Mouse (Mus musculus) cerebellum, adult 9-10 months (tissue): ENCODE data around the gene Fam171a2.

Experiments used
- DNase-seq: peaks from one replicate; pipeline ENCODE4 v3.0.0; 2022

The Fam171a2 gene

DNA sequence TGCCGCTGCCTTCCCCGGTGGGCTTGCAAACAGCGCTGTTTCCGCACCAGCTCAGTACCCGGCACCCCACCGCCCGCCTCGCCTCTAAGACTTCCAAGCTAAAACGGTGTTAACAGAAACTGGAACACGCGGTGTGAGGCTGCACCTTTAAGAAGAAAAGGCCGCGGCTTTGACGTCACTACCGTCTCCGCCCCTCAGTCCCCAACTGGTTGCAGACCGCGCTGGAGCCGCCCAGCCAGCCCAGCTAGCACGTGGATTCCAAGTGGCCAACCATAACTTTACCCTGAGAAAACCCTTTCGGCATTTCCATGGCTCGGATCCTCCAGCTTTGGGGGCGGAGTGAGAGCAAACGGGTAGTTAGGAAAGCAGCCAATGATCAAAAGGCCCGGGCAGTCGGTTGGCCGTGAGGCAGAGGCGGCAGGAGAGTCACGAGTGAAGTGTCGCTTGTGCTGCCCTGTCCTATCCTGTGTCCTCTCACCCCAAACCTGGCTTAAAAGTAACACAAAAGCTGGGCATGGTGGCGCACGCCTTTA, 39.1 kb downstream of the Fam171a2 start:
- DNase-seq, result peak; percentile 99

DNA sequence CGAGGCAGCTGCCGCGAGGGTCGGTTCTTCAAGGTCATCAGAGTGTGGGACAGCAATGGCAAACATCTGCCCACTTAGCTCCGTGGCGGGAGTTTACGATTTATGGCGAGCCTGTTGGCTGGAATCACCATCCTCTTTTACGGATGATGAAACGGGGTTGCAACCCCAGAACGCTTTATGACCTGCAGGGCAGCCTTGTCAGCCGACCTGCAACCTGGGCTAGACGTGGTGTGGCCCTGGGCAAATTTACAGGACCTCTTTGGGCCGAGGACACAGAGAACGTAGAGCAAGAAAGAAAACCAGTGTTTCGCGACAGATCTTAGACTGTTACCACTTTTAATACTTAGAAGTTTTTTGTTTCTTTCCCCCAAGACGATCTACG, 39.7 kb downstream of the Fam171a2 start, which contains the start of gene Slc25a39:
TSS of gene Slc25a39 (minus strand) at position 113 of the 382 bp plus-strand sequence.
- DNase-seq, result no peak

DNA sequence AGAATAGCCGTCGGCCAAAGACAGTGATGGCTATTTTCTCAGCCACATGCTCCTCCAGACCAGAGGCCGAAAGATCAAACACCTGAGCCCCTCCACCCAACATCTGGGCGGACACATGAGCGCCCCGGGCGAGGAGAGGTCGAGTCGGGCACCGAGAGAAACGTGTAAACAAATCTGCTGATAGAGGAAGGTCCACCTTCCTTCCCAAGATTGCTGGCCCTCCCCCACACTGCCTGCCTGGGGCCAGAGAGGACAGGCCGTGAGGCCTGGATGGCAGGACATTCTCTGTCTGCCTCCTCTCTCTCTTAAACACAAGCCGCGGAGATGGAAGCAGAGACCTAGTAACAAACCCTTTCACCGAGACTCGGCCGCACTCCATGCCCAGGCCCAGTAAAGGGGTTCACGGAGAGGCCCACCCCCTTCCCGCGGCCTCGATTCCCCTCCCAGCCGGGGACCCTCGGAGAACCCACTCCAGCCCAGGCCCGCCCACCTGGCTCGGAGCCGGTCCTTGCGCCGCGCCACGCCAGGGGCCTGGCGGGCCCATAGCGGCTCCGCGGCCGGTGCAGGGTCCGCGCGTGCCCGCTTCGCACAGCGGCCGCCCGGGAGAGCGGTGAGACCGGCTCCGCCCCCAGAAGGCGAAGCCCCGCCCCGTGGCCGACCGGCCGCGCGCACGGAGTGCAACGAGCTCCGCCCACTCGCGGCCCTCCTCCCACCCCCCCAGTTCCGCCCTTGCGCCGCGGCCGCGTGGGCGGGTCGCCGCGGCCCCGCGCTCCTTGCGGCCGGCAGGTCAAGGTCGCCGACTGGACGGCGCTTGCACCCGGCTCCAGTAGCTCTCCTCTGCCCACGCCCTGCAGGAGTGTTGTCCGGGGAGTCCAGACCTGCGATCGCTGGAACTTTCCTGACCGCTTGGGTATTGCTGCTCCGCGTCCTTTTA, 40.3 kb downstream of the Fam171a2 start:
- DNase-seq, result peak; percentile 87

DNA sequence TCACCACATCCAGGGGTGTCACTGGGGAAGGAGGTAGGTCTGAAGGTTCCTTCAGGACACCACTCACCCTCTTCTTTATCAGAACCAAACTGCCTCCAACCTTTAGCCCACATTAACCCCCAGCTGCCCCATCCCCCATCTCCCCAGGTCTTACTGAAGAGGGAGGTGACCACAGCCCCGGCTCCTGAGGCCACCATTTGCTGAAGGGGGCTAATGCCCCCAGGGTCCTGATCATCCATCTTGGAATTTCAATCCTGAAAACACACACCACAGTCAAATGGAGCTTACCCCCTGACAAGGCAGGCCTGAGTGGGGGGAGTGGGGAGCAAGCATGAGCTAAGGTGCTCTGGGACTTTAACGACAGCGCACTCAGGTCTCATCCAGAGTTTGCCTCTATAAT, 41.1 kb downstream of the Fam171a2 start:
- peak; percentile 70 for DNase-seq

DNA sequence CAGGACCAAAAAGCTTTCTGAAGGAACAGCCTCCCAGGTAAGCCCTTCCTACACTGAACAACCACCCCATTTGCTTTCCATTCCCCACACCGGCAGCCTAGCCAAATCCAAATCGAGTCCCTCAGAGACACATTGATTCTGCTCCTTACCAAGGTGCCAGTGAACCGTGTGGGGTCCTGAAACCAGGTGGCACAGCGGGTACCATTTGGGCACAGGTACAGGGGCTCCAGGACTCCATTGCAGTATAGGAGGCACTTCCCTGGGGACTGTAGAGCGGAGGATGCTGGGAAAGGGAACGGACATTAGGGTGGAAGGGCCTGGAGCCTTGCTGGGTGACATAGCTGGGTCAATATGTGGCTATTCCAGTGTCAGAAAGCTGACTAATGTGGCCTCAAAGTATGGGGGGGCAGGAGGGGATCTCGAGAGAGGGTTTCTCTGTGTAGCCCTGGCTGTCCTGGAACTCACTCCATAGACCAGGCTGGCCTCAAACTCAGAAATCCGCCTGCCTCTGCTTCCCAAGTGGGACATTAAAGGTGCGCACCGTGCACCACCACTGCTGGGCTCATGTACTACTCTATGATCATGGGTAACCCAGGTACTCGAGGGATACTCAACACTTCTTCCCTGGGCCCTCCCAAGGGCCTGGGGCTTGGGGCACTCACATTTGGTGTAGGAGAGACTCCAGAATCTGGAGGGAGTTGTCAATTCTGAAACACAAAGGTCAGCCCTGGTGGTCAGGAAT, 41.8 kb downstream of the Fam171a2 start:
- DNase-seq, result peak; percentile 58

DNA sequence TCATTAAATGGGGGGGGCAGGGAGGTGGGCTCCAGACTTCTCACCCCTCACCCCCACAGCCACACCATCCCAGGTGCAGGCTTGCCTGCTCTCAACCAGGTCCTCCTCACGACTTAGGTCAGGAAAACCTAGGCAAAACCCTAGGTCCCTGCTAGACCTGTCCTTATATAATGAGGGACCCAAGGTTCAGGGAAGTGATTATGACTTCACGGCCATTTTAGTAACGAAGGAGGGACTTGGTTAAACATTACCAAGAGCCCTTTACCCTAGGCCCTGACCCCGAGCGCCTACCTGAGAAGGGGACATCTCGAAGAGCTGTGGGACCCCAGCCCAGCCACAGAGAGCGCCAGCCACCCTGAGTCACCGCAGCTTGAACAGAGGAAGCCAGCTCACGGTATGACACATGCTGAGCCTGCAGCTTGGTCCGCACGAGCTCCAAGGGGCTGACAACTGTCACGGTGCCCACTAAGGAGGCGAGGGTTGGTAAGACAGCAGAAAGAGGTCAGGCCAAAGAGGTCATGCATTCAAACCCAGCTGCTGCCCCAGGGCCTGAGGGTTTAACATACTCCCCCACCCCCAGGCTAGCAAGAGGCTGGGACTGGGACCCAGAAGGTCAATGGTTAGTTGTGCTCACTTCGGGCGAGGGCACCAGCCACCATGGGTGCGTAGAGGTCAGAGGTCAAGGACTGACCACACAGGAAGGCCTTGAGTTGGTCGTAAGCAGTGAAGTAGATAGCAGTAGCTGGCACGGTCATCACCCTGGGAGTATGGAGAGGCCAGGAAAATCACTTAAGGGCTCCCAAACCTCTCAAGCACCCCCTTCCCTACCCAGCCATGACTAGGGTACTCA, 43.1 kb downstream of the Fam171a2 start:
- DNase-seq, result peak; percentile 60

DNA sequence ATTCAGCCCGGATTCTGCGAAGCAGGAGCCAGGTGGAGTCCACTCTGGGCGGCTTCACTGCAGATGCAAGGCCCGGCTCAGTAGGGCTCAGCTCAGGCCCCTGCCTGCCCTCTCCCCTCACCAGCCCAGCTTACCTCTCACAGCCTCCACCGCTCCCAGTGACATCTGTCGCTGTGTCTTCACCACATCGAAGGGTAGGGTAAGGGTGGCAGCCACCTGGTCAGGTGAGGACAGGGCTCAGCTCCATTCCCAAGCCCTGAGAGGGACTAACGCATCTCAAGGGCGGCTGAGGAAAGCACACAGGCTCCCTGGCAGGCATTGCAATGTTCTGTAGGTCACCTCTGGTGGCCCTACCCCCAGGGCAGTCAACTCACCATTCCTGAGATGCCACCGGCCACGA, 43.8 kb downstream of the Fam171a2 start:
- no peak for DNase-seq

DNA sequence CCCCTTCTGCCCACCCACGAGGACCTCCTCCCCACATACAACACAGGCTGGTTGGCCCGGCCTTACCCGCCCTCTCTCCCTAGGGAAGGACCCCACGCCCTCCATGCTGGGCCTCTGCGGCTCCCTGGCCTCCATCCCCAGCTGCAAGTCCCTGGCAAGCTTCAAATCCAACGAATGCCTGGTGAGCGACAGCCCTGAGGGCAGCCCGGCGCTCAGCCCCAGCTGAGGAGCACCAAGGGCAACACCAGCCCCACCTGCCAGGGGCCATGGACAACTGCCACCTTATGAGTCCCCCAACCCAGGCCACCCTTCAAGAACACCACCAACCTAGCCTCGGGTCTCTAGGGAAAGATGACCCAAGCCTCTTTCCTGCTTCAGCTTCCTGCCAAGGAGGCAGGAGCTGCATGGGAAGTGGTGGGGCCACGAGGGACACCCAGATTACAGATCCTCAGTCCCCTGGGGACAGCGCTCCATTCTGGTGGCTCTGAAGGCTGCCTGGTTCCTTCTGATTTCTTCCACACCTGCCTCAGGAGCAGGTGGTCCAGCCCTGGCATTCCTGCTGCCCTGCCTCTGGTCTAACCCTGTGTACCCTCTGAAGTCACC, 45.5 kb downstream of the Fam171a2 start:
- DNase-seq, result no peak

DNA sequence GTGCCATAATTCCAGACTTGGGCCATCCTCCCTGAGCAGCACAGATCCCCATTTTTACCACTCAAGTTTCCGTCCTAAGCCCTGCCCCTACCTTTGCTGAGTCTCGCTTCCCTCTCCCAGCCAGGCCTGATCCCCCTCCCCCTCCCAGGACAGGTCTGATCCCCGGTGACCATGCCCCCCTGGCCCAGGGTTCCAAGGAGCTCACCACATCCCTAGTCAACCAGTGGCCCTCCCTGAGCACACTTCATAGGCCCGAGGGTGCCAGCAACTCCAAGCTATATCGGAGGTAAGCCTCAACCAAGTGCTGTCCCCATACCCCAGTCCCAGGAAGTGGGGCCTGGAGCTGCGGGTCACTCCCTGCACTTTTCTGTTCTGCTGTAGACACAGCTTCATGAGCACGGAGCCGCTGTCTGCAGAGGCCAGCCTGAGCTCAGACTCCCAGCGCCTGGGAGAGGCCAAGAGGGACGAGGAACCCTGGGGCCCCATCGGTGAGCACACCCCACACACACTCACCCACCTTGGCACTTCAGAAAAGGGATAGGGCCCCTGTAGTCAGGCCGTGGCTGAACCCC, 46.9 kb downstream of the Fam171a2 start:
- DNase-seq, result no peak

DNA sequence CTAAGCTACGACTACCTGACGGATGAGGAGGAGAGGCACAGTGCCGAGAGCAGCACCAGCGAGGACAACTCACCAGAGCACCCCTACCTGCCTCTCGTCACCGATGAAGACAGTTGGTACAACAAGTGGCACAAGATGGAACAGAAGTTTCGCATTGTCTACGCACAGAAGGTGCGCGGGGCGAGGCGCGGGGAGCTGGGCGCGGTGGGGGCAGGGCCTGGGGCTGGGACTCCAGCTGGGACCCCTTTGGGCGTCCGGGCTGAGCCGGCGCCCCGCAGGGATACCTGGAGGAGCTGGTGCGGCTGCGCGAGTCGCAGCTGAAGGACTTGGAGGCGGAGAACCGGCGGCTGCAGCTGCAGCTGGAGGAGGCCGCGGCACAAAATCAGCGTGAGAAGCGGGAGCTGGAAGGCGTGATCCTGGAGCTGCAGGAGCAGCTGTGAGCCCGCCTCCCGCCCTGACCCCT, 47.8 kb downstream of the Fam171a2 start:
- DNase-seq, result peak; percentile 56

DNA sequence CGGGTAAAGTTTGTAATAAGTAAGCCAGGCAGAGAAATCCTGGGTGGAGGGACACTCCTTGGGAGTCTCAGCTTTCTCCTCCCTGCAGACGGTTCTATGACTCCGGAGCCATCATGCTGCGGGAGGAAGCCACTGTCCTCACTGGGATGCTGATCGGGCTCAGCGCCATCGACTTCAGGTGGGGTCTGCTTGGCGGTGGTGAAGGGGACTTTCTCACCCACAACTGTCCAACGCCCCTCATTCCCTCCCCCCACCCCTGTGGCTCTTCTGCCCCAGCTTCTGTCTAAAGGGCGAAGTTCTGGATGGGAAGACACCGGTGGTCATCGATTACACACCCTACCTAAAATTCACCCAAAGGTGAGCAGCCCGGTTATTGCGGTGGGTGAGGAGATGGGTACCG, 48.4 kb downstream of the Fam171a2 start:
- no peak for DNase-seq

DNA sequence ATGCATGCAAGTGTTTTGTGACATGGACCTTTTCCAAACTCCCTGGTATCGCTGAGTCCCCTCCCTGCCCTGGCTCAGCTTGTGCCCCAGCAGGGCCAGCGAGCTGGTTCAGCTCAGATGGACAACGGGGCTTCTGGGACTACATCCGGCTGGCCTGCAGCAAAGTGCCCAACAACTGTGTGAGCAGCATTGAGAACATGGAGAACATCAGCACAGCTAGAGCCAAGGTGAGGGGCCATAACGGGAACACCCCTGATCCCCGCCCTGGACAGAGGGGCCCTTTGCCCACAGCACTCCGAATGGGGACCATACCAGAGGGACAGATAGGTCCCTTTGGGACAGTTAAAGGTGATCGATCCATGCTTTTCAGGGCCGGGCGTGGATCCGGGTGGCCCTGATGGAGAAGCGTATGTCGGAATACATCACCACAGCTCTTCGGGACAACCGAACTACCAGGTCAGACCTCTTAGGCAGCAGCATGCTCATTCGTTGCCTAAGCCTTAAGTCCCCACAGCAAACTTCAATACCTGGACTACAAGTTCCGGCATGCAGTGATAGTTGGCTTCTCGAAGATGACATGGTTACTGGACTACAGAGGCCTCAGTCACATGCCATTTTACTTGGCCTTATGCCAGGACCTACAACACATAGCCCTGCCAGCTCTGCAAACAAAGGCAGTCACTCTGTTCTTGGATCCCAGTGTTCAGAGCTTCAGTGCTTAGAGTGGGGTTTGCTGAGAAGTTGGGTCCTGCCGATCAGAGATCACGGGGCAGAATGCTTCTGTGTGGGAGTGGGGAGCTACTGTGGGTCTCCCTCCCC, 49.3 kb downstream of the Fam171a2 start:
- DNase-seq, result peak; percentile 89

DNA sequence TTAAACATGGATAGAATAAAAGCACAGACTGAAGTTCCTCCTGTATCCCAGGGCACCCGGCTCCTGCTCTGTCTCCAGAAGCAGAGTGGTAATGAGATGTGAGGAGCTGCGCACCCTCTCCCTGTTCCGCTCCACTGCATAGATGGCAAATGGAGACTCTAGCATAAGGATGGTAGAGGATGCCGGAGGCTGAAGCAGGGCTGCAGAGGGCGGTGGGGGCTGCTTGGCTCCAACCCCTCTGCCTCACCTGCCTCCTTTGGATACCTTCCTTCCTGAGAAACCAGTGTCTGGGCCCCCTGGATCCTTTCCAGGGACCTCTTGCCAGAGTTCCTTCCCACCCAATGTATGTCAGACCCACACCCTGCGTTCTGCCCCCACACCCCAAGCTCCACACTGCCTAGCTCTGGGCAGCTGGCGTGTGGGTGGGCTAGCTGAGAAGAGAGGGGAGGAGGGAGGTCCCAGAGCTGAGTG, 50.8 kb downstream of the Fam171a2 start:
- DNase-seq, result no peak

DNA sequence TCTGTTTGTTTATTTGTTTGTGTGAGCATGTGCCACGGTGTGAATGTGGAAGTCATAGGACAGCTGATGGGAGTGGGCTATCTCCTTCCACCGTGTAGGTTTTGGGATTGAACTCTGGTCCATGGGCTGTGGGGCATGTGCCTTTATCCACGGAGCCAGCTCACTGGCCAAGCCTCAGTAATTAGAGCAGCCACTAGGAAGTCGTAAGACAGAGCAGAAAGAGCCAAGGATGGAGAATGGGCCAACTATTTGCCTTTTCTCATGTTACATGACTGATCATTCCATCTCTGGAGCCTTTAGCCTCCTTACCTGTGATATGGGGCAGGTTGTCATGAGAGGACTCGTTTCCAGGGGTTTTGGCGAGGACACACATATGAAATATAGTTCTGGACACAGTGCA, 51.2 kb downstream of the Fam171a2 start:
- peak; percentile 63 for DNase-seq

DNA sequence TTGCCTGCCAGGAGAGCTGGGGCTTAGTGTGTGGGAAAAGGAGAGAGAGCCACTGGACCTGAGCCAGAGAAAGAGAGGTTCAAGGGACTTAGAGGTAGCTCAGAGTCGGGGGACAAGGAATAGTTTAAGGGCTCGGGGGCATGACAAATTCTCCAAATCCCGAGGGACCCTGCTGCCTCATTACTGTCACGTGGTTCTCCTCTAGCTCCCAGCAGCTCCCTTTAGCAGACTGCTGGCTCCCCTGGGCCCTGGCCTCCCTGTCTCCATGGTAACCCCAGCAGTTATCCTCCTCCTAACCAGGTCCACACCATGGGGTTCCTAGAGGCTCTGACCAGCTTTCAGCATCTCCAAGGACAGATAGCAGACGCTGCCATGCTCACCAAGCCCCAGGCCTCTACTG, 52.2 kb downstream of the Fam171a2 start:
- peak; percentile 76 for DNase-seq

DNA sequence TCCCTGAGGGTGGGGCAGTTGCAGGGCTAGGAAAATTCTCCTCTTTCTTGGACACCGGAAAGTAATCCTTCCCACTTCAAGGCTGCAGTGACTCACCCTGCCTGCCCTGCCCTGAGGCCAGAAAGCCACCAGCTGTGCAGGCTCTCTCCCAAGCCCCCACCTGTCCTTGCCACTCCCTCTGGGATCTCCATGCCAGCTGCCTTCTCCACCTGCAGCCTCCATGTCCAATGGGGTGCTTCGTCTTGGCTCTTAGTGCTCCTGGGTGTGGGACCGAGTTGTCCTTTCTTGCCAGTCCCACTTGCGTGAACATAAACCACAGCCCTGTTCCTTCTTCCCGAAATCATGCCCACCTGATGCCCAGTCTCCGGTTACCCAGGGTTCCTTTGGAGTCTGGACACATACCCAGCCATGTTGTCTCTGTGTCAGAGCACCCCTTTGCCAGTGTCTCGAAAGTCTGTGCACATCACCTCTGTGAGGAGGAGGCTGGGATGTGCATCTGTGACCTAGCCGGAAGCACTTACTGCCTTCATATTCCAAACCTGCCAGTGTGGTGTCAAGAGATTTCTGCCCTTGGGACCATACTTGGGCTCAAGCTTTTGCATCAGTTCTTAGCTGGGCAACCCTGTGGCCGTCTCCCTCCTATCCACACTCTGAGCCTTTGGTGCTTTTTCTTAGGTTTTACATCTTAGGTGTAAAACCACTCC, 52.9 kb downstream of the Fam171a2 start:
- DNase-seq, result peak; percentile 72

DNA sequence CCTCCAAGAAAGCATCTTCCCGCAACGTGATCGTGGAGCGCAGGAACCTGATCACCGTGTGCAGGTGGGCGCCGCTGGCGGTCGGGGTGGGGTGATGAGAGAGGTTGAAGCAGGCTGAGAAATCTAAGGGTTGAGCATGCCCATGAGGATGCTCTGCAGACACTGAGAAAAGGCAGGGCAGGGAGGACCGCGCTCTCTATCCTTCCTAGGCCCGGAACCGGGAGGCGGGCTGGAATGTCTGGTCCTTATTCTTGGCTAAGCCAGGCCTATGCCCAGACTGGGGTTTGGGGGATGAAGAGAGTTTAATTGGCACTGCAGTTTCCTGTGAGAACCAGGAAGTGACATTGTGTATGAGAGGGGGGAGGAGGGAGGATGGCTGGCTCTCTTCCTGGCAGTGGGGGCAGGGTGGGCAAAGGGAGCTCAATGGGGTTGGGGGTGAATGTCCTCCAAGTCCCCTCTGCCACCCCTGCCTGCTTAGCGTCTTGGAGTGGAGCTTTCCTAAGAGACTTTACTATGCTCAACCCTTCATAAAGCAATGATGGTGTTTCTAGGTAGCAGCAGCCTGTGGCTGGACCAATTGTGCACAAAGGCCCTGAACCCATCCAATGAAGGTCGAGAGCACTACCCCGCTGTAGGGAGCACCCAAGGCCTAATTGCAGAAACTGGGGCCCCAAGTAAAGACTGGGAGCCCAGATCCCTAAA, 53.6 kb downstream of the Fam171a2 start:
- DNase-seq, result peak; percentile 82

DNA sequence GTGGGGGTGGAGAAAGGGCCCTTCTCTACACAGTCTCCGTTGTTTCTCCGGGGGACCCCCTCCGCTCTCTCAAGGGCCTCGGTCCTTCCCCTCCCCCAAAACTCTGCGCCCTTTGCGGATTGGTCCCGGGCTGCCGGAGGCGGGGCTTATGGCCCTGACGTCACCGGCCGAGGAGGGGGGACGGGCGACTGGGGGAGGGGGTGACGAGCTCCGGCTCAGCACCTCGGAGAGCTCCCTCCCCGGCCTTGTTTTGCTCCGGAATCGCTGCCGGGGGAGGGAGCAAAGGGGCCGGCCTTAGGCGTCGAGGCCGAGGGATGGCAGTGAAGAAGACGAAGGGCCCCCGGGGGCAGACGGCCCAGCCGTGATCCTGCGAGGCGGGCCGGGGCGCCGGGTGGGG, 54.2 kb downstream of the Fam171a2 start, which contains the start of gene Rundc3a:
TSS of gene Rundc3a (plus strand) at position 166 of the 397 bp plus-strand sequence.
- peak; percentile 98 for DNase-seq
